In the genomic region with DNA sequence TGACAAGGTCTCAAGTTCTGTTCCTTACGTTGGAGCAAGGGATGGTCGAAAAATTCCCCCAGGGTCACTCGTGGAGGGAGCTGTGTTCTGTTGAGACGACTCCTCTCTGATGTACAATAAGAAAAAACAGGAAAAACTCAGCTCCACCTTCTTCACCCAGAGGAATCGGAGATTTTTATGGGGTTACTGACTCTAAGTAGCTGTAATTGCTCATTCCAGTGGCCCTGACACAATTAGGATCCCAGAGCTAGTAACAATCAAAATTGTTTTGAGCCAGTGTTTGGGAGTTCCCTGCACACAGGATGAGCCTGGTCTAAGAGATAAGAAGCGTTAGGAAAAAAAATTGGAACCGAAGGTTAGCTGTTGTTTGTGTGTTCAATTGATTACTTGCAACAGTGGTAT, we compare ENCODE assay signal across 8 mouse cellular contexts. TPM values are rescaled to one million over a fixed set of nuclear protein-coding genes. Genes with fewer than 3 reads are reported as not detected.
DNase-seq lines count a peak whose midpoint lies in the region; ATAC-seq lines count a peak whose summit lies in the region.

Gene Fmo1, minus strand, starts transcription at position 331 of the 402 bp plus-strand sequence.

- H3K36me3 ChIP-seq in heart, embryonic 11.5 days (ENCODE audit: control insufficient read depth, insufficient read depth, low read length), result no peaks in the 10 kb centered on the region
- no peaks in the 10 kb centered on the region for H3K36me3 ChIP-seq in liver, embryonic 11.5 days (ENCODE audit: control insufficient read depth, insufficient read depth, low read length)

- no peak for ATAC-seq in heart, embryonic 11.5 days (replicated peaks; ENCODE audit: insufficient number of reproducible peaks, low FRiP score, low TSS enrichment)
- peak; percentile 76 for ATAC-seq in liver, embryonic 11.5 days (replicated peaks; ENCODE audit: low FRiP score)

- H3K4me2 ChIP-seq in heart, embryonic 11.5 days, result no peak within 1 kb of the TSS
- H3K4me2 ChIP-seq in liver, embryonic 11.5 days, result peak within 1 kb of the TSS; percentile 5; the same call in 1 of the 2 replicates

- WGBS in heart, embryonic 11.5 days (ENCODE audit: insufficient replicate concordance), result 48% methylated on average over 7 of the region's 7 CpGs
- 29% methylated on average over 7 of the region's 7 CpGs for WGBS in liver, embryonic 11.5 days

- H3K27ac ChIP-seq in heart, embryonic 11.5 days (ENCODE audit: low read depth, low read length), result no peak within 1 kb of the TSS
- H3K27ac ChIP-seq in liver, embryonic 11.5 days (ENCODE audit: low read depth, low read length), result 0 out of 2 replicates have a peak within 1 kb of the TSS, but pooled peaks have one; percentile 16

- no peak within 1 kb of the TSS for H3K9ac ChIP-seq in heart, embryonic 11.5 days (ENCODE audit: low read depth, low read length)
- H3K9ac ChIP-seq in liver, embryonic 11.5 days (ENCODE audit: low read depth, low read length), result no peak within 1 kb of the TSS

- DNase-seq in heart, adult 11 months, result peak; percentile 96
- DNase-seq in adrenal gland, adult 8-10 months, result no peak
- peak; percentile 68 for DNase-seq in heart, adult 8-10 months (ENCODE audit: low spot score)
- DNase-seq in liver, embryonic 11.5 days (ENCODE audit: low spot score), result no peak
- no peak for DNase-seq in ovary, postnatal 14 days (ENCODE audit: low spot score)
- DNase-seq in urinary bladder, postnatal 25 days (ENCODE audit: low spot score), result no peak
- DNase-seq in frontal cortex, postnatal 25 days (ENCODE audit: low spot score in 2 of 2), result no peak

- no peak within 1 kb of the TSS for H3K4me3 ChIP-seq in heart, embryonic 11.5 days (ENCODE audit: low read depth, low read length)
- H3K4me3 ChIP-seq in liver, embryonic 11.5 days (ENCODE audit: low read depth, low read length), result no peak within 1 kb of the TSS

- no peaks in the 10 kb centered on the region for H3K9me3 ChIP-seq in heart, embryonic 11.5 days (replicated peaks; ENCODE audit: control insufficient read depth, low read length)
- H3K9me3 ChIP-seq in liver, embryonic 11.5 days (ENCODE audit: control insufficient read depth, low read length), result no peaks in the 10 kb centered on the region; the same call in 1 of the 2 replicates

- no peaks in the 10 kb centered on the region for H3K27me3 ChIP-seq in heart, embryonic 11.5 days (ENCODE audit: control insufficient read depth, insufficient read depth, low read length)
- no peaks in the 10 kb centered on the region for H3K27me3 ChIP-seq in liver, embryonic 11.5 days (replicated peaks; ENCODE audit: control insufficient read depth, insufficient read depth, low read length)

- no peaks in the 10 kb centered on the region for H3K4me1 ChIP-seq in heart, embryonic 11.5 days (ENCODE audit: control insufficient read depth, insufficient read depth, low read length)
- H3K4me1 ChIP-seq in liver, embryonic 11.5 days (replicated peaks; ENCODE audit: control insufficient read depth, insufficient read depth, low read length), result peaks cover 6% of the 10 kb centered on the region; the same call in 1 of the 2 replicates

RNA-seq across cellular contexts. Expression of gene Fmo1, which starts in this region (rescaled TPM):
- 1.8 TPM in 2 replicates for polyA plus RNA-seq in heart, embryonic 11.5 days (2014; fragmentation: Nextera tagmentation; extraction: Ambion mirVana)
- 100 to 1,000 TPM in 2 of 4 experiments, 10 to 100 TPM in 2; 36.8 to 391 (median 229) TPM for total RNA-seq in adrenal gland, adult 8-10 months (2022)
- total RNA-seq in heart, adult 8-10 months (2022), result 10 to 100 TPM; 31.3 to 36.7 (median 35.1) TPM
- 3.1 and 4.7 TPM in 2 replicates for polyA plus RNA-seq in liver, embryonic 11.5 days (2014; fragmentation: Nextera tagmentation; extraction: Ambion mirVana)

Comparison
In these comparisons a context has a peak if more than half of its experiments do, and no peak if none do; other contexts are left out.
1. DNase-seq: peak in heart, adult 11 months (single experiment) and heart, adult 8-10 months (single experiment); none in adrenal gland, adult 8-10 months (single experiment), liver, embryonic 11.5 days (single experiment), ovary, postnatal 14 days (single experiment), urinary bladder, postnatal 25 days (single experiment) and frontal cortex, postnatal 25 days (0 of 2).